Mouse (Mus musculus): ENCODE results near the gene Dhx37. TPM values are rescaled to one million over a fixed set of nuclear protein-coding genes. Genes with fewer than 3 reads are reported as not detected.
"Not testable (repeated sequence)": the region's sequence is repeated elsewhere in the genome, so short reads cannot be mapped to it uniquely, and the experiment has no call there.

Gene Dhx37
- polyA plus RNA-seq, 1 experiment from 2014 or later, result 11.4 TPM

- Histone ChIP-seq H3K4me3 (no peak overlapping the region), H3K36me3 (peaks cover 100% of the 10 kb centered on the region), H3K27ac (no peak overlapping the region), H3K4me2 (no peak overlapping the region), H3K27me3 (replicated peaks) (no peaks in the 10 kb centered on the region), H3K9ac (no peak overlapping the region), H3K9me3 (replicated peaks) (no peaks in the 10 kb centered on the region), H3K4me1 (no peaks in the 10 kb centered on the region)
- ATAC-seq, result no peak
- WGBS (ENCODE audit: insufficient replicate concordance), result 87% methylated on average over 10 of the region's 10 CpGs
Observed at GRCm38 (mm10) chr5:125425698-125426276, 8.1 kb downstream of the Dhx37 start.

GRCm38 (mm10) chr5:125419124-125419523 is 14.8 kb downstream of the Dhx37 start:
- Histone ChIP-seq H3K27ac (no peak overlapping the region), H3K4me3 (no peak overlapping the region), H3K4me1 (no peaks in the 10 kb centered on the region), H3K36me3 (peaks cover 100% of the 10 kb centered on the region), H3K27me3 (replicated peaks) (no peaks in the 10 kb centered on the region), H3K9ac (no peak overlapping the region), H3K9me3 (replicated peaks) (no peaks in the 10 kb centered on the region), H3K4me2 (no peak overlapping the region)
- ATAC-seq, result no peak
- 70% methylated on average over 11 of the region's 11 CpGs for WGBS (ENCODE audit: insufficient replicate concordance)

DNA sequence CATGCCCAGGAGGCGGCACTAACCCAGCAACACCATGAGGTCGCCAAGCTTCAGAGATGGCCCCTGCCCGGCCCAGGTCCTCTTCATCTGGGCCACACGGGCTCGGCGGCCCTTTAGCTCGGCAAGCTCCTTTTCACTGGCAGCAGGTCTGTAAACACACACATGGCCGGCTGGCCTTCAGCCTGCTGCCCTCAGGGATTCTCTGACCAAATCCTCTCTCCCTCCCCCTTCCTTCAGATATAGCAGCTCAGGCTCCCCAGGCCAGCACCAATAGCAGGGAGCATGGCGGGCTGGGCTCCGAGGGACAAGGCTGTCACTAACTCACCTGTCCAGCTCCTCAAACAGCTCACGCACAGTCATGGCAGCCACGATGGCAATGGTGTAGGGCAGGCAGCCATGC is 15.3 kb downstream of the Dhx37 start:
- ATAC-seq, result no peak
- H3K4me3 ChIP-seq, result no peak overlapping the region
- H3K4me2 ChIP-seq, result no peak overlapping the region
- peaks cover 100% of the 10 kb centered on the region for H3K36me3 ChIP-seq
- H3K4me1 ChIP-seq, result no peaks in the 10 kb centered on the region
- H3K27ac ChIP-seq, result no peak overlapping the region
- no peaks in the 10 kb centered on the region for H3K9me3 ChIP-seq (replicated peaks)
- no peak overlapping the region for H3K9ac ChIP-seq
- no peaks in the 10 kb centered on the region for H3K27me3 ChIP-seq (replicated peaks)
- 79% methylated on average over 12 of the region's 12 CpGs for WGBS (ENCODE audit: insufficient replicate concordance)

DNA sequence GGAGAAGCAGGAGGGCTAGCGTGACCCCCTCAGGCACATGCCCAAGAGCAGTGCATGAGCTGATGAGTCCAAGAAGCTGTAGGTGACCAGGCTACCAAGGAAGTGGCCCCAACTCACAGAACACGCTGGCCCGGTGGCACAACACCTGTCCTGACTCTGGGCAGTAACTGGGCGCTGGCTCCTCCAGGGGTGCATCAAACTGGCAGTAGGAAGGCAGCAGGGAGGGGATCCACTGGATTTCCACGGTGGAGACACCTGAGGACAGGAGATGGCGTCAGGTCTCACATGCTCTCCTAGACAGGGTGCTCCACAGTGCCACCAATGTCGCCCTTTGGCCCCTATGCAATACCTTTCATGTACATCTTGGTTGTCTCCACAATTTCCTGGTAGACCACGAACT is 17.7 kb downstream of the Dhx37 start:
- H3K4me1 ChIP-seq, result no peaks in the 10 kb centered on the region
- H3K4me2 ChIP-seq, result no peak overlapping the region
- WGBS (ENCODE audit: insufficient replicate concordance), result 79% methylated on average over 8 of the region's 8 CpGs
- H3K36me3 ChIP-seq, result peaks cover 83% of the 10 kb centered on the region
- H3K27ac ChIP-seq, result no peak overlapping the region
- no peak overlapping the region for H3K4me3 ChIP-seq
- H3K9ac ChIP-seq, result no peak overlapping the region
- H3K9me3 ChIP-seq (replicated peaks), result no peaks in the 10 kb centered on the region
- H3K27me3 ChIP-seq (replicated peaks), result no peaks in the 10 kb centered on the region
- ATAC-seq, result no peak

DNA sequence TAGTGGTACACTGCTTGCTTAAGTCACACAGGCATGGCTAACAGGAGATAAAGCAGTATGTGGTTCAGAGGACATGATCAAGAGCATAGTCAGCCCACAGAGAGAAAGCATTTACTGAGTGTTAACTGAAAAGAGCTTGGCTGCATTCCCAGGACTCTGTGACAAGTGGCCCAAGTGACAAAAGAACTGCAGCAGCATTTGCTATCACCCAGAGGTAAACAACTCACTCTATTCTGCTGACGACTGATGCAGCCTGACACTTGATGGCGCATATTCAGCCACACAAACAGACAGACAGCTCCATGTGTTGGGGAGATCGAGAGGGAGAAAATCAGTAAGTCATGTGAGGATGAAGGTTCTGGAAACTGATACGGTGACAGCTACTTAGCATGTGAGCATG is 20.2 kb downstream of the Dhx37 start:
- Histone ChIP-seq H3K4me1 (peaks cover 14% of the 10 kb centered on the region), H3K9me3 (replicated peaks) (no peaks in the 10 kb centered on the region), H3K4me2 (no peak overlapping the region), H3K36me3 (peaks cover 59% of the 10 kb centered on the region), H3K9ac (no peak overlapping the region), H3K27ac (no peak overlapping the region), H3K4me3 (no peak overlapping the region), H3K27me3 (replicated peaks) (no peaks in the 10 kb centered on the region)
- 80% methylated on average over 4 of the region's 4 CpGs for WGBS (ENCODE audit: insufficient replicate concordance)
- ATAC-seq, result no peak

GRCm38 (mm10) chr5:125412536-125412935 is 21.4 kb downstream of the Dhx37 start:
- H3K27ac ChIP-seq; H3K9ac ChIP-seq; H3K9me3 ChIP-seq (replicated peaks); ATAC-seq; H3K4me2 ChIP-seq; H3K27me3 ChIP-seq (replicated peaks); H3K4me3 ChIP-seq: not testable (repeated sequence)
- peaks cover 47% of the 10 kb centered on the region for H3K36me3 ChIP-seq
- 84% methylated on average over 8 of the region's 8 CpGs for WGBS (ENCODE audit: insufficient replicate concordance)
- peaks cover 27% of the 10 kb centered on the region for H3K4me1 ChIP-seq

DNA sequence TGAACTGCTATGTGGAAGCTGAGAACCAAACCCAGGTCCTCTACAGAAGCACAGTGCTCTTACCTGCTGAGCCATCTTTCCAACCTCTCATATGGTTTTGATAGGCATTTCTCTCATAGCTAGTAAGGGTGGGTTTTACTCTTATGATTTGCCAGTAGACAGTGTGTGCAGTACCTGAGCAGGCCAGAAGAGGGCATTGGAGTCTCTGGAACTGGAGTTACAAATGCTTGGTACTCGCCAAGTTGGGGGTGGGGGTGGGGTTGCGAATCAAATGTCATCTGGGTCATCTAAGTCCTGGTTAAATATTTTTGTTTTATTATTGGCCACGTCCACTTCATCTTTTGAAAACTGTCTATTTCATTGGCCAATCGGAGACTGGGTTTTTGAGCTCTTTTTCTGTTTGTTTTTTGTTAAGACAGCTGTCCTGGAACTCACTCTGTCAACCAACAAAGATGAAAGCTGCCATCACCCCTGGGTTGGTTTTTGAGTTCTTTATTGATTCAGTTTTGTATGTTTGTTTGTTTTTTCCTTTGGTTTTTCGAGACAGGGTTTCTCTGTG is 21.9 kb downstream of the Dhx37 start:
- H3K4me1 ChIP-seq, result peaks cover 32% of the 10 kb centered on the region
- ATAC-seq, result no peak

DNA sequence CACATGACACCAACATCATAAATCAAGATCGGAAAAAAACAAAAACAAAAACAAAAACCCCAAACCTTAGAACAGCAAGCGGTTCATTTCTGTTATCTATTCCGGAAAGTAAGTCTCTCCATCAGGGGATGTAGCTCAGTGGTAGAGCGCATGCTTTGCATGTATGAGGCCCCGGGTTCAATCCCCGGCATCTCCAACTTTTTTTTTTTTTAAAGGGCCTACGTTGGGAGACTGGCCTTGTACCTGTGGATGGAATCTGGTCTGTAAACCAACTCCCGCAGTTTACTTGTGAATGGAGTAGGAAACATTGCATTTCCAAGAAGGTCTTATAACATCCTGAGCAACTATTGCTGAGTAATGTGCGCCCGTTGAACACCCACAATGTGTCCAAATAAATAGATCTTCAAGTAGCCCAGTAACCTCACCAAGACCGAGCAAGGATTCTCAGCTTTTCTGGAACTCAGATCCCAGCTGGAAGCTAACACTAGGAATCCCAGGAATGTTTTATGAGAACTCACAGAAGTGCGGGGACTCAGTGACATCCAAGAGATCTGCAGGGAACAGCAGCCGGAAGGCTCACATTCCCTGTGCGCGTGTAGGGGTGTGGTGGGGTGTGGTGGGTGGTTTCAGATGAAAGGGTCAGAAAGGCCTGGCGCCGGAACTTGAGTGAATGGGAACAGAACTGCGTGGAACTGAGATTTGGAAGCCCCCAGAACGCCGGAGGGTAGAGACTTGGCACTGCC is 24.4 kb downstream of the Dhx37 start:
- peak overlapping the region; percentile 89 for H3K4me2 ChIP-seq
- H3K27me3 ChIP-seq (replicated peaks), result no peaks in the 10 kb centered on the region
- no peaks in the 10 kb centered on the region for H3K9me3 ChIP-seq (replicated peaks)
- peaks cover 42% of the 10 kb centered on the region for H3K4me1 ChIP-seq
- peak overlapping the region; percentile 54 for H3K9ac ChIP-seq
- H3K4me3 ChIP-seq, result peak overlapping the region; percentile 56
- 14% methylated on average over 20 of the region's 20 CpGs for WGBS (ENCODE audit: insufficient replicate concordance)
- H3K36me3 ChIP-seq, result peaks cover 16% of the 10 kb centered on the region
- peak overlapping the region; percentile 70; the same call in 1 of the 2 replicates for H3K27ac ChIP-seq
- ATAC-seq, result peak; percentile 38; the same call in 1 of the 2 replicates

More for the DNA sequence above, 21.9 kb downstream of the Dhx37 start:
- no peak overlapping the region for H3K4me3 ChIP-seq
- H3K9ac ChIP-seq, result no peak overlapping the region
- 42% methylated on average over 5 of the region's 5 CpGs for WGBS (ENCODE audit: insufficient replicate concordance)
- no peak overlapping the region for H3K27ac ChIP-seq
- no peaks in the 10 kb centered on the region for H3K27me3 ChIP-seq (replicated peaks)
- no peaks in the 10 kb centered on the region for H3K9me3 ChIP-seq (replicated peaks)
- peaks cover 42% of the 10 kb centered on the region for H3K36me3 ChIP-seq
- no peak overlapping the region for H3K4me2 ChIP-seq

GRCm38 (mm10) chr5:125408842-125409241 is 25.1 kb downstream of the Dhx37 start:
- Histone ChIP-seq H3K4me3 (peak overlapping the region; percentile 56), H3K27ac (peak overlapping the region; percentile 75), H3K36me3 (peaks cover 10% of the 10 kb centered on the region), H3K27me3 (replicated peaks) (no peaks in the 10 kb centered on the region), H3K9me3 (replicated peaks) (no peaks in the 10 kb centered on the region), H3K9ac (peak overlapping the region; percentile 54), H3K4me1 (peaks cover 45% of the 10 kb centered on the region), H3K4me2 (peak overlapping the region; percentile 89)
- WGBS (ENCODE audit: insufficient replicate concordance), result under 1% methylated on average over 13 of the region's 13 CpGs
- peak; percentile 79 for ATAC-seq

DNA sequence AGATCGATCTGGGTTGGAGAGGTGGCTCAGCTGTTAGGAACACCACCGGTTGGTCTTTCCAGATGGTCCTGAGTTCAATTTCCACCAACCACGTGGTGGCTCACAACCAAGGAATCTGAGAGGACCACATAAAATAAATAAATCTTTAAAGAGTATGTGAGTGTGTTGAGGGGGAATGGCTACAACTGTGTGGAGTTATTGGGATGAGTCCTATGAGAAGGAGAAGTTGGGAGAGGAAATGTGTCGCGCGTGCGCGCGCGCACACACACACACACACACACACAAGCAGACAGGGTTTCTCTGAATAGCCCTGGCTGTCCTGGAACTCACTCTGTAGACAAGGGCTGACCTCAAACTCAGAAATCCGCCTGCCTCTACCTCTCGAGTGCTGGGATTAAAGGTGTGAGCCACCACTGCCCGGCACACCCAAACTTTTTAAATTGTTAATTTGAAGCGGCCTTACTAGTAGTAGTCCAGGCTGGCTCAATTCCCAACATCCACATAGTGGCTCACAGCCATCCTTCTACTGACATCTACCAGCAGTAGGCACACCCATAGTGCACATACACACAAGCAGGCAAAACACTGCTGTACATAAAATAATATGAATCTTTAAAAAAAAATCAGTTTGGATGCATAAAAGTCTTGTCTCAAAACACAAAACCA is 25.9 kb downstream of the Dhx37 start:
- Histone ChIP-seq H3K36me3 (peaks cover 2% of the 10 kb centered on the region; the same call in 1 of the 2 replicates), H3K27me3 (replicated peaks) (peaks cover 2% of the 10 kb centered on the region), H3K4me1 (peaks cover 53% of the 10 kb centered on the region), H3K9ac (no peak overlapping the region), H3K4me3 (peak overlapping the region; percentile 56), H3K9me3 (replicated peaks) (no peaks in the 10 kb centered on the region), H3K4me2 (peak overlapping the region; percentile 89), H3K27ac (peak overlapping the region; percentile 75)
- no peak for ATAC-seq
- 39% methylated on average over 14 of the region's 14 CpGs for WGBS (ENCODE audit: insufficient replicate concordance)

DNA sequence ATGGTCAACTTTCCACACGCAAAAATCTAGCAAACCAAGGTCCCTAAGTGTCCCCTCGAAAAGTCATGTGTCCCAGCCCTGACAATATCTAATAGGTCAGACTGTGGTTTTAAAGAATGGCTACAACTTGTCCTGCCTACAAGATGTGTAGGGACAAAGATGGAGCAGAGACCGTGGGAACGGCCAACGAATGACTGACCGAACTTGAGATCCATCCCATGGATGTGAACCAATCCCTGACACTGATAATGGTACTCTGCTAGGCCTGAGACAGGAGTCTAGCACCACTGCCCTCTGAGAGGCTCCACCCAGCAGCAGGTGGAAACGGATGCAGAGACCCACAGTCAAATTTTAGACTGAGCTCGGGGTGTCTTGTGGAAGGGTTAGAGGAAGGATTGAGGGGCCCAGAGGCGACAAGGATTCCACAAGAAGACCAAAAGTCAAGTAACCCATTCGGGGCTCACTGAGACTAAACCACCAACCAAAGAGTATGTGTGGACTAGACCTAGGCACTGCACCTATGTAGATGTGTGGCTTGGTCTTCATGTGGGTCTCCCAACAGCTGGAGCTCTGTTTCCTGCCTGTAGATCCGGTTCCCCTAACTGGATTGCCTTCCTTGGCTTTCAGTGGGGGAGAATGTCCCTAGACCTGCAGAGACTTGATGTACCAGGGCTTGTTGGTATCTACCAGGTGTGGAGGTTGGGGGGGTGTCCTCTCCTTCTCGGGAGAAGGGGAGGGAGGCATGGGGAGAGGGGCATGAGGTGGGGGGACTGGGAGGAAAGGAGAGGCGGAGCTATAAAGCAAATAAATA is 26.7 kb downstream of the Dhx37 start:
- peaks cover 10% of the 10 kb centered on the region for H3K27me3 ChIP-seq (replicated peaks)
- H3K4me2 ChIP-seq, result peak overlapping the region; percentile 89
- ATAC-seq, result no peak
- peaks cover 61% of the 10 kb centered on the region for H3K4me1 ChIP-seq
- no peaks in the 10 kb centered on the region for H3K9me3 ChIP-seq (replicated peaks)
- H3K27ac ChIP-seq, result peak overlapping the region; percentile 84; the same call in 1 of the 2 replicates
- peak overlapping the region; percentile 78 for H3K9ac ChIP-seq
- H3K36me3 ChIP-seq, result no peaks in the 10 kb centered on the region
- WGBS (ENCODE audit: insufficient replicate concordance), result 50% methylated on average over 13 of the region's 13 CpGs
- peak overlapping the region; percentile 64 for H3K4me3 ChIP-seq

Measured in liver, embryonic 12.5 days (tissue).